Mouse (Mus musculus) limb, embryonic 10.5 days (tissue): ENCODE results near the gene Gm28038. TPM values are rescaled to one million over a fixed set of nuclear protein-coding genes. Genes with fewer than 3 reads are reported as not detected.

ENCODE experiments used
- DNase-seq: peaks from one replicate; pipeline ENCODE4 v3.0.0-alpha.2; 2017; ENCODE audit warnings: low spot score
- H3K27ac ChIP-seq: fragments of 300-500 bp; sonication (generic); 2 replicates; pipeline ENCODE4 v1.5.1; 2016; ENCODE audit warnings: mild to moderate bottlenecking
- H3K27me3 ChIP-seq: fragments of 300-500 bp; sonication (generic); 2 replicates; pipeline ENCODE4 v1.6.1; 2016; ENCODE audit warnings: low read depth, mild to moderate bottlenecking; ENCODE audit not compliant: poor library complexity, severe bottlenecking
- H3K36me3 ChIP-seq: fragments of 300-500 bp; sonication (generic); 2 replicates; pipeline ENCODE4 v1.6.1; 2016; ENCODE audit warnings: mild to moderate bottlenecking, moderate library complexity
- H3K4me1 ChIP-seq: fragments of 300-500 bp; sonication (generic); 2 replicates; pipeline ENCODE4 v1.6.1; 2016
- H3K4me3 ChIP-seq: fragments of 300-500 bp; sonication (generic); 2 replicates; pipeline ENCODE4 v1.5.1; 2016; ENCODE audit warnings: mild to moderate bottlenecking, moderate library complexity
- H3K9me3 ChIP-seq: fragments of 300-500 bp; sonication (generic); replicated peaks from 2 replicates; pipeline ENCODE4 v1.6.1; 2016; ENCODE audit warnings: mild to moderate bottlenecking
- WGBS: fragments of 180-500 bp; shearing (Covaris S2); methylation state at CpG from one replicate; pipeline ENCODE4 v1.1.7; 2016; 5-methylcytosine and 5-hydroxymethylcytosine counted together
- polyA plus RNA-seq: library from polyadenylated mRNA; unstranded; fragments of >200 nt; fragmentation: Nextera tagmentation; extraction: Ambion mirVana; gene quantifications from 2 replicates; pipeline ENCODE4 v1.2.1, GENCODE M21; 2016

The Gm28038 gene
- polyA plus RNA-seq, 1 experiment from 2014 or later, result not detected

DNA sequence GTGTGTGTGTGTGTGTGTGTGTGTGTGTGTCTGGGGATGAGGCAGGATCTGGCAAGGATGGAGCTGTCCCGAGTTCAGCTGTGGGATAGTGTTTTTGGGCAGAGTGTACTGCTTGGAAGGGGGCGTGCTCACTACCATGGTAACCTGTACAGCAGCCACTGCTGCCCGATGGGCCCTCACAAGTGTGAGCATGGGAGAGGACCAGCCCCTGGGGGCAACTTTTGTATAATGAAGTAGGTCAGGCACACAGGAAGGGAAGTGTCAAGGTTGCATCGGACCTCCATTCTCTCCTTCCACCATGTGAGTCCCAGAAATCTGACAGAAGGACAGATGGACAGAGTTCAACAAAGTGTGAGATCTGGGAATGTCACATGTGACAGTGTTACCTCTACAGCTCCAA, 33.2 kb upstream of the Gm28038 start:
- Histone ChIP-seq H3K36me3 (peaks cover 94% of the 10 kb centered on the region), H3K4me3 (no peak overlapping the region), H3K9me3 (no peaks in the 10 kb centered on the region), H3K27me3 (no peaks in the 10 kb centered on the region), H3K4me1 (peaks cover 37% of the 10 kb centered on the region), H3K27ac (no peak overlapping the region)
- 78% methylated on average over 4 of the region's 4 CpGs for WGBS
- no peak for DNase-seq

DNA sequence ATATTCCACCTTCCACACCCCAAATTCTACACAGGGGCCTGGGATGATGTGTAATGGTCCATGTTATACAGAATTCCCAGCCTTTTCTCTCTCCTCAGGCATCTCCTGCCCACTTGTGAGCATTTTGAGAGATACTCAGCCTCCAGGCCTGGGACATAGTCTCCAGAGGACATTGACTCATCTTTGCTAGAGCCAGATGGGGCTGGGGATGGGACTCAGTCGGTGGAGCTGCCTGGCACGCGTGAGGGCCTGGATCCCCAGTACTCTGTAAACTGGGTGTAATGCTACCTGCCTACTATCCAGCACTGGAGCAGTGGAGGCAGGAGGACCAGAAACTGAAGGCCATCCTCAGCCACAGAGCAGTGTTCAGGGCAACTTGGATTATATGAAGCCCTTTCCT, 31.7 kb upstream of the Gm28038 start:
- Histone ChIP-seq H3K36me3 (peaks cover 94% of the 10 kb centered on the region), H3K4me3 (no peak overlapping the region), H3K9me3 (no peaks in the 10 kb centered on the region), H3K4me1 (peaks cover 23% of the 10 kb centered on the region), H3K27me3 (no peaks in the 10 kb centered on the region), H3K27ac (no peak overlapping the region)
- 100% methylated on average over 3 of the region's 3 CpGs for WGBS
- DNase-seq, result no peak

DNA sequence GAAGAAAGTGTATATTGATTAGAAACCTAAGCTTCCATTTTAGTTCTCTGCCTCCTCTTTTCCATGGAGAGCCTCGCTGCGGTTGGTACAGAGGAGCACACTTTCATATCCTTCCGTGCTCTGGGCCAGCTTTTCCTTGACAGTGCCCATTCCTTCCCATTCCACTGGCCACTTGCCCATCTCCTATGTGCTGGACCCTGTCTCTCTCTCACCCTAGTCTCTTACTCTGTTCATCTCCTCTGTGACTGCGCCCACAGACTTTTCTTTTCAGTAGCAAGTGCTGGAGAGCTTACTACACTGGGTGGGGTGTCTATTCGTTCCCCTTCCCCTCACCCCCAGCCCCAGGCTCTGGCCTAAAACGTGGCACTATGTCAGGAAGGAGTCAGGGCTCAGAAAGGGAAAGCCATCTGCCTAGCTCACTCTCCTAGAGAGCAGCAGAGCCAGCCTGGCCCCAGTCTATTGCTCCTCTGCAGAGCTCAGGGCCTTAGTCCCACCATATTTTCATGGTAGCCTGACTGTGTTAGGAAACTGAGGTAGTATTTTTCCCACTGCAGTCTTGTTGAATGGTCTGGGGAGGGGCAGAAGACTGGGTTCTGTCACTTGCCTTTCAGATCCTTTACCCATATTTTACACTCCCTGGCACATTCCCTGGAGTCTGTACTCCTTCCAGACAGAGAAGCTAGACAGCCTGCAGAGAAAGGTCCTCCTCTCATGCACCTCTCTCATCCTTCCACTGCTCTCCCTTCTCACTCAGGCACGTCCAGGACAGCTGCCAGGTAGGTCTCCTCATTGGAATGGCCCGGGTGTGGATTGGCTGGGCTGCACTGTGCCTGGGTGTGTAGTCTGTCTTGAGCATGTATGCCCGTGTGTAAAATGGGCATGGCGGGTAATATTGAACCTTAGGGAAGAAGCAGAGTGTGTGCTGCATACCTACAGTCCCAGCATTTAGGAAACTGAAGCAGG, 30.4 kb upstream of the Gm28038 start:
- no peak for DNase-seq
- no peak overlapping the region for H3K27ac ChIP-seq
- H3K4me1 ChIP-seq, result peaks cover 13% of the 10 kb centered on the region
- no peaks in the 10 kb centered on the region for H3K9me3 ChIP-seq
- peaks cover 95% of the 10 kb centered on the region for H3K36me3 ChIP-seq
- no peak overlapping the region for H3K4me3 ChIP-seq
- no peaks in the 10 kb centered on the region for H3K27me3 ChIP-seq
- WGBS, result 87% methylated on average over 10 of the region's 10 CpGs

DNA sequence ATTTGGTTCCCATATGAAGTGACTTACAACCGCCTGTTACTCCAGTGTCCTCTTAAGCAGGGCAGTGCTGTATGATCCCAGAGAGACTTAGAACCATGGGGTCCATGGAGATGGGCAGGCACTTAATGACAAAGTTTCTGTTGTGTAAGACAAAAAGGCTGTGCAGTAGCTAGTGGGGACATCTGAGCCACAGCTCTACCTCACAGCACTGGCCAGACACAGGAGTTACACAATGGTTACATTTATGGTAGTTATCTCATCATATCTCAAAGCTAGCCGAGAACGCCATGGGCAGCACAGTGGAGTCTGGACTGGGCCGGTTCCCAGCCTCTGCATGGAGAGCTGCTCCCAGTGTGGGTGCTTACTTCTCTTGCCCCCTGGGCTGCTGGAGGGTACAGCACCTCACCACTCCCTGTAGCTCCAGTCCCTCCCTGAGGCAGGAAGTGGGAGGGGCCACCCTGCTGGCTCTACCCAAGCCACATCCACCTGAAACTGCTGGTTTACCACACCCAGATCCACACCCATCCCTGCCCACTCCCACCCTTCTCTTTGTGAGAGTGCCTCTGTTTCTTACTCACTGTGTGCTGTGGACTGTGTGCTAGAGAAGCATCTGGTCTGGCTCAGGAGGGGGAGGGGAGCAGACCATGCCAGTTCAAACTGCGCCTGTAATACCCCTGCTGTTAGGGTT, 29.3 kb upstream of the Gm28038 start:
- Histone ChIP-seq H3K4me1 (peaks cover 8% of the 10 kb centered on the region), H3K27ac (0 out of 2 replicates have a peak overlapping the region, but pooled peaks have one; percentile 10), H3K27me3 (no peaks in the 10 kb centered on the region), H3K4me3 (no peak overlapping the region), H3K9me3 (no peaks in the 10 kb centered on the region), H3K36me3 (peaks cover 95% of the 10 kb centered on the region)
- WGBS, result 82% methylated on average over 5 of the region's 5 CpGs
- no peak for DNase-seq

DNA sequence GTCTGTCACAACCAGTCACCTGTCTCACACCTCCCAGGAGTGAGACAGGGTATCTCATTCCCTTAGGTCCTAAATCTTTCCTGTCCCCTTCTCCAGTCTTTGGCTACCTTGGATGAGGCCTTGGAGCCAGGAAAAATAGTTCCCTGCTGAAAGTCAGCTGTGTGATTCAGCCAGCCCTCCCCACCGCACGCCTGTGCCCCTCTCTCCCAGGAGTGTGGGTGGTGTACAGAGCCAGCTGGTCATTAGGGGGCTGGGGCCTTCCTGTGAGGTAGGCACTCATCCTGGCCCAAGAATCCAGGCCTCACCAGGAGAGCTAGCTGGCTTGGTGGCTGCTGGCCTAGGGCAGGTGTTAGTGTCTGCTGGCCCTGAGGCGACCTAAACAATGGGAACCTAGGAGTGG, 28.3 kb upstream of the Gm28038 start:
- H3K4me3 ChIP-seq, result no peak overlapping the region
- H3K27ac ChIP-seq, result peak overlapping the region; percentile 37; the same call in 1 of the 2 replicates
- DNase-seq, result no peak
- H3K4me1 ChIP-seq, result peaks cover 8% of the 10 kb centered on the region
- H3K36me3 ChIP-seq, result peaks cover 98% of the 10 kb centered on the region
- H3K27me3 ChIP-seq, result no peaks in the 10 kb centered on the region
- no peaks in the 10 kb centered on the region for H3K9me3 ChIP-seq
- WGBS, result 87% methylated on average over 3 of the region's 3 CpGs

DNA sequence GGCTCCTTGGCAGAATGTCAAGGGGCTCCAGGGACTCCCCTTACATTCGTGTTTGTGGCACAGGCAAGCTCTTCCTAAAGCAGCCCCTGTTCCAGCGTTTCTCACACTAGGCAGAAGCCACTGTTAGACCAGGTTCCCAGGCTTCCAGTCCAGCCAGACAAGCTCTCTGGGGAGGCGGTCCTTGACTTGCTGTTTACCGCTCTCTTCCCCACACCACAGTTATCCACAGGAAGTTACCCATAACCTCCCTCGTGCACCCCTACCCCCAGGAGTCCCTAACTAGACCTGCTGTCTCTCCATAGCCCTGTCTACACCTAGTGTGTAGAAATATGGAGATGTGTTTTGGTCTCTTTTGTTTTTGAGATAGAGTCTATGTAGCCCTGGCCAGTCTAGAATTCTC, 27.0 kb upstream of the Gm28038 start:
- H3K27ac ChIP-seq, result no peak overlapping the region
- WGBS, result 88% methylated on average over 5 of the region's 5 CpGs
- H3K36me3 ChIP-seq, result peaks cover 98% of the 10 kb centered on the region
- H3K4me1 ChIP-seq, result peaks cover 8% of the 10 kb centered on the region
- H3K27me3 ChIP-seq, result no peaks in the 10 kb centered on the region
- no peak for DNase-seq
- no peaks in the 10 kb centered on the region for H3K9me3 ChIP-seq
- no peak overlapping the region for H3K4me3 ChIP-seq

DNA sequence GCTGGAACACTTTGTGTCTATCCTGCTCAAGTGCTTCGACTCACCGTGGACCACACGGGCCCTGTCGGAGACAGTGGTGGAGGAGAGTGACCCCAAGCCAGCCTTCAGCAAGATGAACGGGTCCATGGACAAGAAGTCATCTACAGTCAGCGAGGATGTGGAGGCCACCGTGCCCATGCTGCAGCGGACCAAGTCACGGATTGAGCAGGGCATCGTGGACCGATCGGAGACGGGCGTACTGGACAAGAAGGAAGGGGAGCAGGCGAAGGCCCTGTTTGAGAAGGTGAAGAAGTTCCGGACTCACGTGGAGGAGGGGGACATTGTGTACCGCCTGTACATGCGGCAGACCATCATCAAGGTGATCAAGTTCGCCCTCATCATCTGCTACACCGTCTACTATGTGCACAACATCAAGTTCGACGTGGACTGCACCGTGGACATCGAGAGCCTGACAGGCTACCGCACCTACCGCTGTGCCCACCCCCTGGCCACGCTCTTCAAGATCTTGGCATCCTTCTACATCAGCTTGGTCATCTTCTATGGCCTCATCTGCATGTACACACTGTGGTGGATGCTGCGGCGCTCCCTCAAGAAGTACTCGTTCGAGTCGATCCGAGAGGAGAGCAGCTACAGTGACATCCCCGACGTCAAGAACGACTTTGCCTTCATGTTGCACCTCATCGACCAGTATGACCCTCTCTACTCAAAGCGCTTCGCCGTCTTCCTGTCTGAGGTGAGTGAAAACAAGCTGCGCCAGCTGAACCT, 25.0 kb upstream of the Gm28038 start:
- H3K9me3 ChIP-seq, result no peaks in the 10 kb centered on the region
- no peaks in the 10 kb centered on the region for H3K27me3 ChIP-seq
- no peak overlapping the region for H3K4me3 ChIP-seq
- DNase-seq, result no peak
- H3K4me1 ChIP-seq, result peaks cover 8% of the 10 kb centered on the region
- 97% methylated on average over 42 of the region's 42 CpGs for WGBS
- peaks cover 98% of the 10 kb centered on the region for H3K36me3 ChIP-seq
- H3K27ac ChIP-seq, result no peak overlapping the region

DNA sequence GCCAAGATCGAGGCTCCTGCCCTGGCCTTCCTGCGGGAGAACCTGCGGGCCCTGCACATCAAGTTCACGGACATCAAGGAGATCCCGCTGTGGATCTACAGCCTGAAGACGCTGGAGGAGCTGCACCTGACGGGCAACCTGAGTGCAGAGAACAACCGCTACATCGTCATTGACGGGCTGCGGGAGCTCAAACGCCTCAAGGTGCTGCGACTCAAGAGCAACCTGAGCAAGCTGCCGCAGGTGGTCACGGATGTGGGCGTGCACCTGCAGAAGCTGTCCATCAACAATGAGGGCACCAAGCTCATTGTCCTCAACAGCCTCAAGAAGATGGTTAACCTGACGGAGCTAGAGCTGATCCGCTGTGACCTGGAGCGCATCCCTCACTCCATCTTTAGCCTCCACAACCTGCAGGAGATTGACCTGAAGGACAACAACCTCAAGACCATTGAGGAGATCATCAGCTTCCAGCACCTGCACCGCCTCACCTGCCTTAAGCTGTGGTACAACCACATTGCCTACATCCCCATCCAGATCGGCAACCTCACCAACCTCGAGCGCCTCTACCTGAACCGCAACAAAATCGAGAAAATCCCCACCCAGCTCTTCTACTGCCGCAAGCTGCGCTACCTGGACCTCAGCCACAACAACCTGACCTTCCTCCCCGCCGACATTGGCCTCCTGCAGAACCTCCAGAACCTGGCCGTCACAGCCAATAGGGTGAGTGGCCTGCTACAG, 24.1 kb upstream of the Gm28038 start:
- no peak for DNase-seq
- peaks cover 98% of the 10 kb centered on the region for H3K36me3 ChIP-seq
- no peak overlapping the region for H3K4me3 ChIP-seq
- 96% methylated on average over 30 of the region's 30 CpGs for WGBS
- H3K4me1 ChIP-seq, result peaks cover 4% of the 10 kb centered on the region
- no peaks in the 10 kb centered on the region for H3K9me3 ChIP-seq
- no peak overlapping the region for H3K27ac ChIP-seq
- no peaks in the 10 kb centered on the region for H3K27me3 ChIP-seq

DNA sequence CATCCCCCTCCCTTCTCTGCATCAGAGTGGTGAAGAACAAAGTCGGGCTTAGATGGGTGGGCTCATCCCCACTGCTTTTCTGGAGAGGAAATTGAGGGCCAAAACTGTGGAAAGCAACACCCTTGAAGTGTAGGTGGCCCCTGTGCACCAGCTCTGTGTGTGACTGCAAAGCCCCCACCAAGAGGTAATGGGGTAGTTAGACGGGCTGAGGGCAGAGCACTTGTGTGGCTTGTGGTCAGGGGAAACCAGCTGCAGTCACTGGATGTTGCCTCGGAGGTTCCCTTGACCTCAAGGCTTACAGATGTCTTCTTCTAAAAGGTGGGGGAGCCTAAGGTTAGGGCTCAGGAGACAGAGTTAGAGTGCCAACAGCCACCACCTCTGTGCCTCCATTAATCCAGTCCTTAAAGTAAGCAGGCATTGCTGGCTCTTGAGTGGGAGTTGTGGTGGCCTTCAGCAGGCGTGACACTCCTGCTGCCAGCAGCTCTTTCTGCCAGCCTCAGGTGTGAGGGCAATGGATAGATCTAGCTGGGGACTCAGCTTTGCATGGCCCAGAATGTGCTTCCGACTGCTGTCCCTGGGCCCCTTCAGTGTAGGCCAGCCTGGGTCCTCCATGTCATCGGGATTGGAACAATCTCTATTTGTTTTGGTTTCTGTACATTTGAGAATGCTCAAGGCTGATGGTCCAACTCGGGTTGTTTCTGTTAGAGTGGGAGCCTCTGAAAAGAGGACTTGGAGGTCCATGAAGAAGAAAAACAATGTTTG, 23.0 kb upstream of the Gm28038 start:
- Histone ChIP-seq H3K27ac (no peak overlapping the region), H3K27me3 (no peaks in the 10 kb centered on the region)

DNA sequence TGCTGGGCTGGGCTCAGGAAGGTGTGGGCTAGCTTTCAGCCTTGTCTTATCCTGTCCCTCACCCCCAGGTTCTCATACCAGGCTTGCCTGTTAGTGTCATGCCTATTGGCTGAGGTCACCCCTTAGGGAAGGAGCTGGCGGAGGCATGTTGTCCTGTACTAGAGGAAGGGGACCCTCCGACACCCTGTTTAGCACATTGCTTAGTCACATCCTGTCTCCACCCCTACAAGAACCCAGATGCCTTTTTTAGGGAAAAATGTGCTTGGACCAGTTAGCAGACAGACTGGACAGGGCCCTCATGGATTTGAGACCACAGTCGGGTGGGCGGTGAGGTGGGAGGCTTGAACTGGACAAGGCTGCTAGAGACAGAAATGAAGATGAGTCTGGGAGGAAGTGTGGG, 22.2 kb upstream of the Gm28038 start:
- no peak overlapping the region for H3K4me3 ChIP-seq
- no peak for DNase-seq
- H3K9me3 ChIP-seq, result no peaks in the 10 kb centered on the region
- H3K4me1 ChIP-seq, result no peaks in the 10 kb centered on the region
- H3K27ac ChIP-seq, result no peak overlapping the region
- WGBS, result 90% methylated on average over 4 of the region's 4 CpGs
- H3K27me3 ChIP-seq, result no peaks in the 10 kb centered on the region
- H3K36me3 ChIP-seq, result peaks cover 99% of the 10 kb centered on the region

More for the DNA sequence above, 23.0 kb upstream of the Gm28038 start:
- Histone ChIP-seq H3K4me3 (no peak overlapping the region), H3K36me3 (peaks cover 99% of the 10 kb centered on the region), H3K4me1 (no peaks in the 10 kb centered on the region), H3K9me3 (no peaks in the 10 kb centered on the region)
- DNase-seq, result no peak
- 89% methylated on average over 7 of the region's 7 CpGs for WGBS

DNA sequence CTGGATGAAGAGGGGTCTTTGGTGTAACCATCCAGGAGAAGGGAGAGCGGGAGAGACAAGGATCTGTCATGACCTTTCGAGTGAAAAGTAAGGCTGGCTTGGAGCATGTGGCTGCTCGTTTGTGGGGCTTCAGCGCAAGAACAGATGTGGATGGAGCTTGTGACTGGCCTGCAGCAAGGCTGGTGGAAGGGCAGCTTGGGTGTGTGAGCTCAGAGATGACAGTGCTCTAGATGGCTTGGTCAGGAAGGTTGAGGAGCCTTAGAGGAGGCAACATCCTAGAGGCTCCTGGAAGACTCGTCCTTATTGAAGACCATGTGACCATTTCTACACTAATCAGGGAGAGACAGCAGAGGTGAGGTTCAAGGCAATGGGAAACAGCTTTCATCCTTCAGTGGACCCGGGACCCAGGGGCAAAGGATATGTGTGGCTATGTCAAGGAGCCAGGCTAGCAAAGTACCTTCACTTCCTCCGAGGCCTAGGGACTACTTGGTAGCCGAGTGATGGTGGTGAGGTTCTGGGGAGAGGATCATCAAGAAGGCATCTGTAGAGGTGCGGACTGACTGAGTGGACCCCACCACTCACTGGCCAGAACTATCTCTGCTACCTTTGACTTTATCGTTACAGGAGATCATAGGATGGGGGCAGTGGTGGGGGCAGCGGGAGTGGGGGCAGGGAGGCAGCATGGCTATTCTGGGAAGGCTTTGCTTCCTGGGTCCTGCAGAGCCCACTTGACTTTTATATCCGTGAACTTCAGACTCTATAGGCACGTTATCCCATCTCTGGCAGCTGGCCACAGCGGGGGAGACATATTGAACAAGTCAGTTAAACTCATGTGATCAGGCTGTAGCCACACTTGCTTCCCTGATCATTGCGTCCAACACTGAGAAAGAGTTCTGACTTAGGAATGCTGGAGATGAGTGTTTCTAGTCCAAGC, 21.4 kb upstream of the Gm28038 start:
- H3K36me3 ChIP-seq, result peaks cover 99% of the 10 kb centered on the region

More for the DNA sequence above, 21.4 kb upstream of the Gm28038 start:
- WGBS, result 91% methylated on average over 15 of the region's 15 CpGs
- Histone ChIP-seq H3K4me1 (peaks cover 4% of the 10 kb centered on the region), H3K27ac (0 out of 2 replicates have a peak overlapping the region, but pooled peaks have one; percentile 15), H3K27me3 (no peaks in the 10 kb centered on the region), H3K9me3 (no peaks in the 10 kb centered on the region), H3K4me3 (no peak overlapping the region)
- no peak for DNase-seq
